Mouse (Mus musculus) heart, embryonic 13.5 days (tissue): Measurements from ENCODE around the gene Gldn. TPM values are rescaled to one million over a fixed set of nuclear protein-coding genes. Genes with fewer than 3 reads are reported as not detected.

Experiments used
- ATAC-seq: fragments of 200-750 bp; cut with Nextera tagmentation; 2 replicates; pipeline ENCODE4 v1.8.0; 2017; ENCODE audit warnings: moderate TSS enrichment; ENCODE audit not compliant: insufficient number of reproducible peaks, low FRiP score, low TSS enrichment; ENCODE audit errors: extremely low read depth
- H3K27ac ChIP-seq: fragments of 300-500 bp; sonication (generic); replicated peaks from 2 replicates; pipeline ENCODE4 v1.5.1; 2015; ENCODE audit warnings: moderate library complexity, mild to moderate bottlenecking, inconsistent platforms
- H3K27me3 ChIP-seq: fragments of 300-500 bp; sonication (generic); replicated peaks from 2 replicates; pipeline ENCODE4 v1.6.1; 2015; ENCODE audit warnings: mild to moderate bottlenecking, inconsistent platforms
- H3K36me3 ChIP-seq: fragments of 300-500 bp; sonication (generic); 2 replicates; pipeline ENCODE4 v1.6.1; 2015; ENCODE audit warnings: mild to moderate bottlenecking, inconsistent platforms
- H3K4me1 ChIP-seq: fragments of 300-500 bp; sonication (generic); 2 replicates; pipeline ENCODE4 v1.6.1; 2015; ENCODE audit warnings: inconsistent platforms
- H3K4me2 ChIP-seq: fragments of 300-500 bp; sonication (generic); 2 replicates; pipeline ENCODE4 v1.6.1; 2015; ENCODE audit warnings: inconsistent platforms, mild to moderate bottlenecking, moderate library complexity
- H3K4me3 ChIP-seq: fragments of 300-500 bp; sonication (generic); 2 replicates; pipeline ENCODE4 v1.5.1; 2015; ENCODE audit warnings: moderate library complexity, mild to moderate bottlenecking, inconsistent platforms
- H3K9ac ChIP-seq: fragments of 300-500 bp; sonication (generic); 2 replicates; pipeline ENCODE4 v1.6.1; 2015; ENCODE audit warnings: inconsistent platforms, mild to moderate bottlenecking, moderate library complexity
- H3K9me3 ChIP-seq: fragments of 300-500 bp; sonication (generic); 2 replicates; pipeline ENCODE4 v1.6.1; 2016; ENCODE audit warnings: inconsistent platforms
- WGBS: fragments of 180-500 bp; shearing (Covaris S2); methylation state at CpG from one replicate; pipeline ENCODE4 v1.1.7; 2015; ENCODE audit warnings: mixed read lengths; 5-methylcytosine and 5-hydroxymethylcytosine counted together
- polyA plus RNA-seq: library from polyadenylated mRNA; unstranded; fragments of >200 nt; fragmentation: Nextera tagmentation; extraction: Ambion mirVana; gene quantifications from 2 replicates; pipeline ENCODE4 v1.2.1, GENCODE M21; 2015

Gldn gene
- polyA plus RNA-seq, 1 experiment from 2014 or later: not detected

- 69% methylated on average over 4 of the region's 4 CpGs for WGBS
- Histone ChIP-seq H3K9me3 (no peaks in the 10 kb centered on the region), H3K27me3 (no peaks in the 10 kb centered on the region), H3K9ac (no peak overlapping the region), H3K36me3 (no peaks in the 10 kb centered on the region), H3K4me2 (no peak overlapping the region), H3K27ac (no peak overlapping the region), H3K4me1 (no peaks in the 10 kb centered on the region), H3K4me3 (no peak overlapping the region)
- ATAC-seq: no peak
Observed at GRCm38 (mm10) chr9:54301255-54301654, 15.0 kb downstream of the Gldn start.

- WGBS: 58% methylated on average over 1 of the region's 1 CpGs
- Histone ChIP-seq H3K36me3 (no peaks in the 10 kb centered on the region), H3K4me3 (no peak overlapping the region), H3K27me3 (no peaks in the 10 kb centered on the region), H3K27ac (no peak overlapping the region), H3K9me3 (no peaks in the 10 kb centered on the region), H3K4me2 (no peak overlapping the region), H3K9ac (no peak overlapping the region), H3K4me1 (no peaks in the 10 kb centered on the region)
- no peak for ATAC-seq
Observed at GRCm38 (mm10) chr9:54308209-54308608, 21.9 kb downstream of the Gldn start.

DNA sequence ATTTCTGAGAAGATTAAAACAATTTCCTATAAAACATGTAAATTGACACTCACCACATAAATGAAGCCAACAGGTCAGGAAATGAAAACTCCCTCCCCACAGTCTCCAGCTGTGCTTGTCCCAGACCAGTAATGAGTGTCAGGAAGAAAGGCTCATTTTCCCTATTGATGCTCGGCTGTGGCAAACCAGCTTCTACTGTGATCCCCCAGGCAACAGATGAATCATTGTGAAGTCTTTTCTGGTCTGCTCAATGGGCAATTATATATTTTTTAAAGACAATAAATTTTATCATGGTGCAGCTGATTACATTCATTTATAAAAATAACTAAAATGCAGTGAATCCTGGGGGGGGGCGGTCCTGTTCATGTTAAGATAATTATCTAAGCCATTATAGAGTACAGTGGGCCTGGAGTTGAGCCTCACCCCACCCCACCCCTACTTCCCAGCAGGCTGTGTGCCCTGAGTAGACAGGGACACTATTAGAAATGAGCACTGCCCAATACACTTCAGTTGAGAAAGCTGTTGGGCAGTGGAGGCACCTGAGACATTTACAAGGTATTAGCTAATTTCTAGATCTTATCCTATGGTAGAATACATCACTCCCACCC lies 22.6 kb downstream of the Gldn start:
- Histone ChIP-seq H3K9ac (no peak overlapping the region), H3K27me3 (no peaks in the 10 kb centered on the region), H3K4me2 (no peak overlapping the region), H3K4me1 (no peaks in the 10 kb centered on the region), H3K36me3 (no peaks in the 10 kb centered on the region), H3K9me3 (no peaks in the 10 kb centered on the region), H3K4me3 (no peak overlapping the region), H3K27ac (no peak overlapping the region)
- whole genome bisulfite sequencing: 66% methylated on average over 2 of the region's 2 CpGs
- ATAC-seq: no peak

DNA sequence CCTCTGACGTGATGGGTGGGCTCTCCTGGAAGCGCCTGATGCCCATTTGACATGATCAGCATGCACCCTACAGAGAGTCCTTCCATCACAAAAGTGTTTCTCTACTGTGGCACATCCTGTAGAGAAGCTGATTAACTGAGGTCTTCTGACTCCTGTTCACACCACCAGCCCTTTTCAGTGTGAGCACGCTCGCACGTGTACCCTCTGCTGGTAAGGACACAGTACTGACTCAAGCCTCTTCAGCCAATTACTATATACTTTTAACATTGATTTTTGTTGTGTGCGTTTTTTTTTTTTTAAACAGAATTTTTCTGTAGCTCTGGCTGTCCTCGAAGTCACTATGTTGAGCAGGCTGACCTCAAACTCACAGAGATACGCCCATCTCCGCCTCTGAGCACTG lies 30.1 kb downstream of the Gldn start:
- 56% methylated on average over 9 of the region's 9 CpGs for WGBS
- H3K27ac ChIP-seq: no peak overlapping the region
- no peak for ATAC-seq
- no peak overlapping the region for H3K4me2 ChIP-seq
- H3K36me3 ChIP-seq: no peaks in the 10 kb centered on the region
- no peak overlapping the region for H3K9ac ChIP-seq
- H3K27me3 ChIP-seq: 0 out of 2 replicates have a peak, but pooled peaks cover 5% of the 10 kb centered on the region
- H3K4me1 ChIP-seq: no peaks in the 10 kb centered on the region
- H3K9me3 ChIP-seq: no peaks in the 10 kb centered on the region
- H3K4me3 ChIP-seq: no peak overlapping the region

GRCm38 (mm10) chr9:54323456-54323855 lies 37.2 kb downstream of the Gldn start:
- Histone ChIP-seq H3K27me3 (no peaks in the 10 kb centered on the region; the same call in 1 of the 2 replicates), H3K36me3 (no peaks in the 10 kb centered on the region)
- WGBS: 31% methylated on average over 8 of the region's 8 CpGs

DNA sequence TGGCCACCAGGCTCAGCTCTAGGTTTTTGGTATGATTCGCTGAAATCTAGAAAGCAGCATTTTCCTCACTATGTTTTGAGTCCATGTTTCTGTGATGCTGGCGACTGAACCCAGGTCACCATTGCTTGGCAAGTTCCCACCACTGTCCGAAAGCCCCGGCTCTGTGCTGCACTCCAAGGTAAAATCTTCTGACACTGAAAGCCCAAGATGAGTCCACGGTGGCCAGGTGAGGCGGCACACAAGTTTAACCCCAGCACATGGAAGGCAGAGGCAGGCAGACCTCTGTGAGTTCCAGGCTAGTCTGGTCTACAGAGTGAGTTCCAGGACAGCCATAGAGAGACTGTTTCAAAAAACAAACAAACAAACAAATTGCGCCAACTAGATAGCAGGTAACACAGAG lies 42.9 kb downstream of the Gldn start:
- 83% methylated on average over 7 of the region's 7 CpGs for WGBS
- Histone ChIP-seq H3K9ac (no peak overlapping the region), H3K4me1 (no peaks in the 10 kb centered on the region), H3K27me3 (no peaks in the 10 kb centered on the region; the same call in 1 of the 2 replicates), H3K36me3 (no peaks in the 10 kb centered on the region), H3K4me3 (no peak overlapping the region), H3K4me2 (no peak overlapping the region), H3K27ac (no peak overlapping the region), H3K9me3 (no peaks in the 10 kb centered on the region)
- ATAC-seq: no peak

More at GRCm38 (mm10) chr9:54323456-54323855, 37.2 kb downstream of the Gldn start:
- no peaks in the 10 kb centered on the region for H3K4me1 ChIP-seq
- no peak overlapping the region for H3K4me3 ChIP-seq
- no peaks in the 10 kb centered on the region for H3K9me3 ChIP-seq
- H3K9ac ChIP-seq: no peak overlapping the region
- H3K4me2 ChIP-seq: no peak overlapping the region
- ATAC-seq: no peak
- H3K27ac ChIP-seq: no peak overlapping the region

GRCm38 (mm10) chr9:54335582-54335981 lies 49.3 kb downstream of the Gldn start:
- Histone ChIP-seq H3K4me2 (no peak overlapping the region), H3K9ac (no peak overlapping the region), H3K4me1 (no peaks in the 10 kb centered on the region), H3K36me3 (no peaks in the 10 kb centered on the region), H3K4me3 (no peak overlapping the region), H3K27me3 (no peaks in the 10 kb centered on the region), H3K9me3 (no peaks in the 10 kb centered on the region), H3K27ac (no peak overlapping the region)
- ATAC-seq: no peak
- WGBS: 75% methylated on average over 12 of the region's 12 CpGs

- no peak overlapping the region for H3K4me3 ChIP-seq
- ATAC-seq: no peak
- 39% methylated on average over 6 of the region's 6 CpGs for WGBS
- H3K4me1 ChIP-seq: no peaks in the 10 kb centered on the region
- no peak overlapping the region for H3K9ac ChIP-seq
- H3K9me3 ChIP-seq: no peaks in the 10 kb centered on the region
- H3K27ac ChIP-seq: no peak overlapping the region
- no peaks in the 10 kb centered on the region for H3K36me3 ChIP-seq
- no peak overlapping the region for H3K4me2 ChIP-seq
- H3K27me3 ChIP-seq: no peaks in the 10 kb centered on the region
Observed at GRCm38 (mm10) chr9:54336532-54337144, 50.4 kb downstream of the Gldn start.

DNA sequence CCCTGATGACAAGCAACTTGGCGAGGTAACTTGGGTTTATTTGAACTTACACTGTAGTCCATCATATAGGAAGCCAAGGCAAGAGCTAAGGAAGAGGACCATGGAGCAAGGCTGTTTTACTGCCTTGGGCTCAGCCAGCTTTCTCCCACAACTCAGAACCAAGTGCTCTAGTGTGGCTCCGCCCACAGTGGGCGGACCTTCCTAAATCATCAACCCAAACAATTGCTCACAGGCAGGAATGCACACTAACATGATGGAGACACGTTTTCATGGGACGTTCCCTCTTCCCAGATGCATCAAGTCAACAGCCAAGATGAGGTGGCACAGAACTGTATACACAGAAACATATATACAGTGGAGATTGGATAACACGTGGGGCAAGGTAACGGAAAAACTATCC lies 55.7 kb downstream of the Gldn start:
- H3K4me3 ChIP-seq: no peak overlapping the region
- no peaks in the 10 kb centered on the region for H3K9me3 ChIP-seq
- H3K36me3 ChIP-seq: no peaks in the 10 kb centered on the region
- H3K27me3 ChIP-seq: no peaks in the 10 kb centered on the region
- H3K9ac ChIP-seq: no peak overlapping the region
- H3K27ac ChIP-seq: no peak overlapping the region
- no peaks in the 10 kb centered on the region for H3K4me1 ChIP-seq
- H3K4me2 ChIP-seq: no peak overlapping the region
- no peak for ATAC-seq
- WGBS: 57% methylated on average over 7 of the region's 7 CpGs

- no peak for ATAC-seq
- WGBS: 90% methylated on average over 8 of the region's 8 CpGs
- no peak overlapping the region for H3K9ac ChIP-seq
Observed at GRCm38 (mm10) chr9:54356756-54357155, 70.5 kb downstream of the Gldn start.

More at GRCm38 (mm10) chr9:54356756-54357155, 70.5 kb downstream of the Gldn start:
- H3K27me3 ChIP-seq: no peaks in the 10 kb centered on the region
- no peaks in the 10 kb centered on the region for H3K4me1 ChIP-seq
- no peaks in the 10 kb centered on the region for H3K9me3 ChIP-seq
- no peak overlapping the region for H3K4me3 ChIP-seq
- no peak overlapping the region for H3K4me2 ChIP-seq
- no peak overlapping the region for H3K27ac ChIP-seq
- H3K36me3 ChIP-seq: no peaks in the 10 kb centered on the region
